Mouse (Mus musculus): ENCODE results near the gene Cyp2u1.

The Cyp2u1 gene

GRCm38 (mm10) chr3:131306255-131306654, 3.2 kb upstream of the Cyp2u1 start:
- DNase-seq (ENCODE audit: low spot score) = no peak

- DNase-seq (ENCODE audit: low spot score) = no peak
Measured at GRCm38 (mm10) chr3:131303320-131303714, 290 bp upstream of the Cyp2u1 start.

- DNase-seq (ENCODE audit: low spot score) = peak; percentile 58
Measured at GRCm38 (mm10) chr3:131299908-131300307, 3.1 kb downstream of the Cyp2u1 start.

- no peak for DNase-seq (ENCODE audit: low spot score)
Measured at GRCm38 (mm10) chr3:131299078-131299477, 3.9 kb downstream of the Cyp2u1 start.

- DNase-seq (ENCODE audit: low spot score) = no peak
Measured at GRCm38 (mm10) chr3:131296893-131297292, 6.1 kb downstream of the Cyp2u1 start.

GRCm38 (mm10) chr3:131295513-131296200, 7.4 kb downstream of the Cyp2u1 start:
- DNase-seq (ENCODE audit: low spot score) = peak; percentile 31

GRCm38 (mm10) chr3:131294503-131294902, 8.5 kb downstream of the Cyp2u1 start:
- DNase-seq (ENCODE audit: low spot score) = no peak

- no peak for DNase-seq (ENCODE audit: low spot score)
Measured at GRCm38 (mm10) chr3:131292959-131293358, 10.1 kb downstream of the Cyp2u1 start.

GRCm38 (mm10) chr3:131292349-131292748, 10.7 kb downstream of the Cyp2u1 start:
- DNase-seq (ENCODE audit: low spot score) = no peak

GRCm38 (mm10) chr3:131291890-131292289, 11.1 kb downstream of the Cyp2u1 start:
- no peak for DNase-seq (ENCODE audit: low spot score)

- DNase-seq (ENCODE audit: low spot score) = peak; percentile 29
Measured at GRCm38 (mm10) chr3:131274151-131274550, 28.9 kb downstream of the Cyp2u1 start.

GRCm38 (mm10) chr3:131272374-131273100, 30.5 kb downstream of the Cyp2u1 start:
- DNase-seq (ENCODE audit: low spot score) = no peak

- DNase-seq (ENCODE audit: low spot score) = peak; percentile 84
Measured at GRCm38 (mm10) chr3:131271559-131272373, 31.3 kb downstream of the Cyp2u1 start, which contains the start of gene Hadh. TSS of gene Hadh (minus strand) at chr3:131272101.

- DNase-seq (ENCODE audit: low spot score) = peak; percentile 68
Measured at GRCm38 (mm10) chr3:131271157-131271556, 31.9 kb downstream of the Cyp2u1 start.

- no peak for DNase-seq (ENCODE audit: low spot score)
Measured at GRCm38 (mm10) chr3:131270381-131270780, 32.6 kb downstream of the Cyp2u1 start.

- peak; percentile 67 for DNase-seq (ENCODE audit: low spot score)
Measured at GRCm38 (mm10) chr3:131266366-131267050, 36.5 kb downstream of the Cyp2u1 start.

- peak; percentile 54 for DNase-seq (ENCODE audit: low spot score)
Measured at GRCm38 (mm10) chr3:131265516-131265915, 37.5 kb downstream of the Cyp2u1 start.

- peak; percentile 62 for DNase-seq (ENCODE audit: low spot score)
Measured at GRCm38 (mm10) chr3:131263766-131264486, 39.1 kb downstream of the Cyp2u1 start.

GRCm38 (mm10) chr3:131260418-131260817, 42.6 kb downstream of the Cyp2u1 start:
- DNase-seq (ENCODE audit: low spot score) = no peak

- no peak for DNase-seq (ENCODE audit: low spot score)
Measured at GRCm38 (mm10) chr3:131259392-131259965, 43.5 kb downstream of the Cyp2u1 start.

- DNase-seq (ENCODE audit: low spot score) = no peak
Measured at GRCm38 (mm10) chr3:131258921-131259320, 44.1 kb downstream of the Cyp2u1 start.

Data from lung, postnatal 25 days (tissue).